Mouse (Mus musculus): ENCODE results near the gene Olfr826. TPM values are rescaled to one million over a fixed set of nuclear protein-coding genes. Genes with fewer than 3 reads are reported as not detected.
"Not testable (repeated sequence)": the region's sequence is repeated elsewhere in the genome, so short reads cannot be mapped to it uniquely, and the experiment has no call there.

Gene Olfr826
- total and polyA plus RNA-seq, 3 experiments = not detected

GRCm38 (mm10) chr10:130166666-130167065 is 17.3 kb downstream of the Olfr826 start, which contains the start of gene Olfr825:
Olfr825 (minus strand) TSS chr10:130166766.
- Histone ChIP-seq H3K27me3 (ENCODE audit: control insufficient read depth in 1 of 2, insufficient read depth in 2 of 2, low read length in 2 of 2) (no peaks in the 10 kb centered on the region), H3K9me3 (replicated peaks; ENCODE audit: insufficient read depth, low read length) (no peaks in the 10 kb centered on the region), H3K9ac (ENCODE audit: control insufficient read depth, low read depth, low read length, poor library complexity, severe bottlenecking) (no peak within 1 kb of the TSS), H3K4me1 (ENCODE audit: control insufficient read depth in 1 of 2, insufficient read depth in 2 of 2, low read length in 2 of 2) (peaks cover 0 to 18% of the 10 kb centered on the region in 2 experiments; a peak in 2 of 4 replicates), H3K36me3 (ENCODE audit: control insufficient read depth in 1 of 2, insufficient read depth in 2 of 2, low read length in 2 of 2) (peaks cover 0 to 5% of the 10 kb centered on the region in 2 experiments; a peak in 2 of 4 replicates), H3K27ac (ENCODE audit: control insufficient read depth, low read depth, low read length) (no peak within 1 kb of the TSS), H3K4me3 (ENCODE audit: control insufficient read depth in 1 of 2, insufficient read depth in 1 of 2, low read depth in 2 of 2, low read length in 2 of 2) (no peak within 1 kb of the TSS), H3K79me2 (ENCODE audit: control insufficient read depth, insufficient read depth, low read length, poor library complexity) (no peaks in the 10 kb centered on the region)
- no peak for DNase-seq (ENCODE audit: low read depth, low spot score)
- TF ChIP-seq POLR2AphosphoS5 (IDR thresholded peaks at IDR 0.05; ENCODE audit: borderline replicate concordance, low read depth, low read length) = no peak
- TF ChIP-seq USF1 (IDR thresholded peaks at IDR 0.05; ENCODE audit: low read depth, low read length) = no peak
- no peak for TF ChIP-seq GATA1 (IDR thresholded peaks at IDR 0.05; ENCODE audit: low read depth, low read length)

GRCm38 (mm10) chr10:130165196-130165595 is 18.8 kb downstream of the Olfr826 start:
- Histone ChIP-seq H3K79me2 (ENCODE audit: control insufficient read depth, insufficient read depth, low read length, poor library complexity) (no peaks in the 10 kb centered on the region), H3K27me3 (ENCODE audit: control insufficient read depth in 1 of 2, insufficient read depth in 2 of 2, low read length in 2 of 2) (no peaks in the 10 kb centered on the region), H3K4me1 (ENCODE audit: control insufficient read depth in 1 of 2, insufficient read depth in 2 of 2, low read length in 2 of 2) (peaks cover 0 to 18% of the 10 kb centered on the region in 2 experiments; a peak in 2 of 4 replicates), H3K4me3 (ENCODE audit: control insufficient read depth in 1 of 2, insufficient read depth in 1 of 2, low read depth in 2 of 2, low read length in 2 of 2) (no peak overlapping the region), H3K27ac (ENCODE audit: control insufficient read depth, low read depth, low read length) (no peak overlapping the region), H3K9me3 (replicated peaks; ENCODE audit: insufficient read depth, low read length) (no peaks in the 10 kb centered on the region), H3K9ac (ENCODE audit: control insufficient read depth, low read depth, low read length, poor library complexity, severe bottlenecking) (no peak overlapping the region), H3K36me3 (ENCODE audit: control insufficient read depth in 1 of 2, insufficient read depth in 2 of 2, low read length in 2 of 2) (peaks cover 0 to 5% of the 10 kb centered on the region in 2 experiments; a peak in 2 of 4 replicates)
- peak; percentile 56 for DNase-seq (ENCODE audit: low read depth, low spot score)
- TF ChIP-seq SIN3A (IDR thresholded peaks at IDR 0.05; ENCODE audit: low read length) (peak; percentile 16; the same call in 1 of the 2 replicates), TAL1 (IDR thresholded peaks at IDR 0.05; ENCODE audit: low read length) (0 out of 2 replicates have a peak, but pooled peaks have one; percentile 9), MYB (IDR thresholded peaks at IDR 0.05; ENCODE audit: low read depth, low read length) (peak; percentile 32; the same call in 1 of the 2 replicates), GATA1 (IDR thresholded peaks at IDR 0.05; ENCODE audit: low read depth, low read length) (peak; percentile 84), TCF12 (IDR thresholded peaks at IDR 0.05; ENCODE audit: low read depth, low read length) (peak; percentile 91), EP300 (IDR thresholded peaks at IDR 0.05; ENCODE audit: low read depth in 1 of 2, low read length in 2 of 2) (peak; percentile 91 to 94), MYC (IDR thresholded peaks at IDR 0.05; ENCODE audit: low read depth, low read length) (no peak), RCOR1 (IDR thresholded peaks at IDR 0.05; ENCODE audit: low read depth, low read length) (peak; percentile 63), KAT2A (conservative IDR thresholded peaks at IDR 0.05; ENCODE audit: low read depth, low read length) (no peak), POLR2AphosphoS2 (IDR thresholded peaks at IDR 0.05; ENCODE audit: low read length) (no peak), ETS1 (IDR thresholded peaks at IDR 0.05; ENCODE audit: low read depth, low read length) (peak; percentile 60)

GRCm38 (mm10) chr10:130144121-130144520 is 39.9 kb downstream of the Olfr826 start:
- H3K4me1 ChIP-seq (ENCODE audit: control insufficient read depth in 1 of 2, insufficient read depth in 2 of 2, low read length in 2 of 2) = peaks cover 0 to 2% of the 10 kb centered on the region in 2 experiments; a peak in 1 of 4 replicates
- no peaks in the 10 kb centered on the region for H3K27me3 ChIP-seq (ENCODE audit: control insufficient read depth in 1 of 2, insufficient read depth in 2 of 2, low read length in 2 of 2)
- no peaks in the 10 kb centered on the region for H3K79me2 ChIP-seq (ENCODE audit: control insufficient read depth, insufficient read depth, low read length, poor library complexity)
- H3K4me3 ChIP-seq (ENCODE audit: control insufficient read depth in 1 of 2, insufficient read depth in 1 of 2, low read depth in 2 of 2, low read length in 2 of 2) = peak overlapping the region; percentile 48 to 62
- H3K9ac ChIP-seq (ENCODE audit: control insufficient read depth, low read depth, low read length, poor library complexity, severe bottlenecking) = peak overlapping the region; percentile 5; the same call in 1 of the 2 replicates
- H3K9me3 ChIP-seq (replicated peaks; ENCODE audit: insufficient read depth, low read length) = no peaks in the 10 kb centered on the region
- H3K27ac ChIP-seq (ENCODE audit: control insufficient read depth, low read depth, low read length) = no peak overlapping the region
- no peaks in the 10 kb centered on the region for H3K36me3 ChIP-seq (ENCODE audit: control insufficient read depth in 1 of 2, insufficient read depth in 2 of 2, low read length in 2 of 2)
- no peak for DNase-seq (ENCODE audit: low read depth, low spot score)
- TF ChIP-seq MAFK (IDR thresholded peaks at IDR 0.05; ENCODE audit: borderline replicate concordance, low read depth, low read length) (no peak), SMC3 (IDR thresholded peaks at IDR 0.05; ENCODE audit: low read depth, low read length) (no peak), TCF12 (IDR thresholded peaks at IDR 0.05; ENCODE audit: low read depth, low read length) (no peak), ETS1 (IDR thresholded peaks at IDR 0.05; ENCODE audit: low read depth, low read length) (no peak), CHD1 (IDR thresholded peaks at IDR 0.05; ENCODE audit: low read depth, low read length) (no peak), MYC (IDR thresholded peaks at IDR 0.05; ENCODE audit: low read depth, low read length) (no peak), RAD21 (IDR thresholded peaks at IDR 0.05; ENCODE audit: low read depth, low read length) (no peak), E2F4 (IDR thresholded peaks at IDR 0.05; ENCODE audit: borderline replicate concordance, low read depth, low read length) (no peak), MXI1 (IDR thresholded peaks at IDR 0.05; ENCODE audit: low read depth, low read length) (no peak), RCOR1 (IDR thresholded peaks at IDR 0.05; ENCODE audit: low read depth, low read length) (no peak)

DNA sequence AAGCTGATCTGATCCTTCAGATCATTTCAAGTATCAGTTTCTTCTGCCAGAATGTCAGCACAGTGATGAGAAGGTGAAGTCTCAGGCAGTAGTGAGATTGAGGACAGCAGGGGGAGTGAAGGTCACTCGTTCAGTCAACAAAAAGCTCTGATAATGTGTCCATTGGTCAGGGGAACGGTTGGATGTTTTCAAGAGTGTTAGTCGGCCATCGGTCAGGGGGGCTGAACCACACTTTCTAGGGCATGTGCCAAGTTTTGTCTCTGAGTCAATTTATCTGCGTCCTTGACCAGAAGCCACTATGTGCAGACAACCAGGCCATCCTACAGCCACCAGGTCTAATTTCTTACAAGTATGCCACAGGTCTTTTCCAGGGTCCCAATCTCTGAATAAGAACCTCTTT is 41.5 kb downstream of the Olfr826 start:
- H3K4me1 ChIP-seq (ENCODE audit: control insufficient read depth in 1 of 2, insufficient read depth in 2 of 2, low read length in 2 of 2); H3K27ac ChIP-seq (ENCODE audit: control insufficient read depth, low read depth, low read length); H3K27me3 ChIP-seq (ENCODE audit: control insufficient read depth in 1 of 2, insufficient read depth in 2 of 2, low read length in 2 of 2); DNase-seq (ENCODE audit: low read depth, low spot score); H3K9ac ChIP-seq (ENCODE audit: control insufficient read depth, low read depth, low read length, poor library complexity, severe bottlenecking); H3K9me3 ChIP-seq (replicated peaks; ENCODE audit: insufficient read depth, low read length); H3K79me2 ChIP-seq (ENCODE audit: control insufficient read depth, insufficient read depth, low read length, poor library complexity); H3K36me3 ChIP-seq (ENCODE audit: control insufficient read depth in 1 of 2, insufficient read depth in 2 of 2, low read length in 2 of 2); H3K4me3 ChIP-seq (ENCODE audit: control insufficient read depth in 1 of 2, insufficient read depth in 1 of 2, low read depth in 2 of 2, low read length in 2 of 2): not testable (repeated sequence)
